Mouse (Mus musculus): Measurements from ENCODE around the gene Ppp1r35.
A peak's percentile ranks its signal among the peaks of the same experiment; 100 is the strongest.

Ppp1r35 gene

DNA sequence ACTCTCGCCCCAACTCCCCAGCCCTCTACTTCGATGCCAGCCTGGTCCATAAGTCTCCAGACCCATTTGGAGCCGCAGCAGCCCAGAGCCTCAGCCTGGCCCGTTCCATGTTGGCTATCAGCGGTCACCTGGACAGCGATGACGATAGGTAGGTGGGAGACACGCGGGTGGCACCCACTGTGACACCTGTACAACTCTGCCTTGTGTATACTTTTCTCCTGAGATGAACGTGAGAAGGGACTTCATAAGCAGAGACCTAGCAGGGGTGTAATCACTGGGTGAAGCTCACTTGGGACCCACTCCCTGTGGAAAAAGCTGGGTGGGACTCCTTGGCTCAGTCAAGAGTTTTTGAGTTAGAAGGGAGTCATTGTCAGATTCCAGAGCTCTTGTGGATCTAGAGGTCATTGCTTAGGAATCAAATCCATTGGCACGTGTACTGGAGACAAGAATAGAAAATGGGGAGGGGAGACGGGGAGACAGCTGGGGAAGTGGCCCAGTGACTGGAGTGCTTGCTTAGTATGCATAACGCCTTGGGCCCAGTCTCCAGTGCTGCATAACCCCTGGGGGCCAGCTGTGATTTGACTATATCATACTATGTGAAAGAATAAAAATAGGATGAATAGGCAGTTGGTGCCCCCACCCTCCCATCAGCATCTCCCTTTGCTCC, 27.3 kb upstream of the Ppp1r35 start:
- no peak for DNase-seq (ENCODE audit: low spot score in 2 of 2)

DNA sequence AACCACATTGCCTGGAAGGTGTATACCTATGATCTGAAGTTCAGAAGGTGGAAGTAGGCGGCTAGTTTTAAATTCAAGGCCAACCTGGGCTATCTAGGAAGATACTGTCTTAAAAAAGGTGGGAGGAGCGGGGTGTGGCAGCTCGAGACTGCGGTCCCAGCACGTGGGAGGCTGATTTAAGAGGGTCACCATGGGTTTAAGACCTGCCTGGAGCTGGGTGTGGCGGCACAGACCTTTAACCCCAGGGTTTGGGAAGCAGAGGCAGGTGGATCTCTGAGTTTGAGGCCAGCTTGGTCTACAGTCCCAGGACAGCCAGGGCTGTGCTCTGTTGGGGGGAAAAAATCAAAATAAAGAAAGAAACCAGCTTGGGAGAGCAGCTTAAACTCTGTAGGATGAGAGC, 26.7 kb upstream of the Ppp1r35 start:
- DNase-seq (ENCODE audit: low spot score in 2 of 2), result no peak

DNA sequence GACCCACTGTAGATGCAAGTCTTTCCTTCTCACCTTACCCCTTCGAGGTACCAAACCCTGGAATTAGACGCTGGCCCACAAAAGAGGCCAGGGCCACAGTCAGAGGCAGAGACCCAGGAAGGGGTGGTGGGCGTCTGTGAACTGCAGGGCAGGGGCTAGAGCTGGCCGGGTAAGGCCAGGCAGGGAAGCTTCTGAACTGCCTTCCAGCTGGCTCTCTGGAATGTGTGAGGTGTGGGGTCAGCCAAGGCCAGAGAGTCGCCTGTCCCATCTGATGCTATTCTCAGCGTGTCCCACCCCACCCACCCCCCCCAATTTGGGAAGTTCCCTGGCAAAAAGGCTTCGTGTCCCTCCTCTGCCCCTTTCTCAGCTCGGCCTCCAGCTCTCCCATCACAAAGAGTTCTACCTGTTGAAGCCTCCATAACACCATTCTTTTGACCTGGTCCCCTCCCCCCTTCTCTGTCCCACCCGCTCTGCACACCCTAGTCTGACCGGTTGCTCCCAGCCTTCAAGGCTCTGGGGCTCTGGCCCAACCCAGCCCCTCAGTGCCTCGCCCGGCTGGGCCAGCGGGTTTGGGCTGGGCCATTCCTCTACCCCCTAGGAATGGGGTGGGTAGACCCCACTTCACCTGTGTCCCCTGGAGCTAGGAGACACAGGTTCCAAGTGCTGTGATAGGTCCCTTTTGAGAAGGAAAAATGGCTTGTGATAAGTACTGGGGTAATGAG, 25.4 kb upstream of the Ppp1r35 start:
- no peak for DNase-seq (ENCODE audit: low spot score in 2 of 2)

DNA sequence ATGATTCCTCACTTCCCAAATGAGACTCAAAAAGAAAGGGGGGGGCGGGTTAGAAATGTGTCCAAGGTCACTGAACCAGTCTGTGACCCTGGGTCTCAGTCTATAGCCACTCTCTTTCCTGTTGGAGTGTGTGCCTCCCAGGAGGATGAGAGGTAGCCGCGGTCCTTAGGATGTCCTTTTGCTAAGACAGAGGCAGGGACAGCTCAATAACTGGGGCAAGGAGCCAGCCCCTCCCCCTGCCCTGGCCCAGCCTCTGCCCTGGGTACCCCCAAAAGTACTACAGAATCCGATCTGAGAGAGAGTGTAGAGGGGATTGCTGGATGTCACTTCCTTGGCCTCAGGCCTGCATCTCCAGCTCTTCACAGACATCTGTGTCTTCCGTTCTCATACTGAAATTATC, 23.2 kb upstream of the Ppp1r35 start:
- no peak for DNase-seq (ENCODE audit: low spot score in 2 of 2)

DNA sequence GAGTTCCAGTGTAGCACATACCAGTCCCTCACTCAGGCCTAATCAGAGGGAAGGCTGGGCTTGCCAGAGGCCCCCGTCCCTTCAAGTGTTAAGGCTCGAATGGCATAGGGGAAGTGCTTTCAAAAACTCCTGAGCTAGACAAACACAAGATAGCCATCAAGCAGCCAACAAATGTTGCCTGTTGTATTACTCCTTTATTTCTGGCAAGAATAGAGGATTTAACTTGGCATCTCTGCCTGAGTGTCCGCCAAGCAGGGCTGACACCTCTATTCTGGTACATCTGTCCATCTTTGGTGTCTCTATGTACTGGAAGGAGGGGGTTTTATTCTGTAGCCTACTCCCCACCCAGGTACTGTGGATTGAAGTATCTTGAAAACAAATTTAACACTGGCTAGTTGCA, 22.5 kb upstream of the Ppp1r35 start:
- DNase-seq (ENCODE audit: low spot score in 2 of 2), result no peak

DNA sequence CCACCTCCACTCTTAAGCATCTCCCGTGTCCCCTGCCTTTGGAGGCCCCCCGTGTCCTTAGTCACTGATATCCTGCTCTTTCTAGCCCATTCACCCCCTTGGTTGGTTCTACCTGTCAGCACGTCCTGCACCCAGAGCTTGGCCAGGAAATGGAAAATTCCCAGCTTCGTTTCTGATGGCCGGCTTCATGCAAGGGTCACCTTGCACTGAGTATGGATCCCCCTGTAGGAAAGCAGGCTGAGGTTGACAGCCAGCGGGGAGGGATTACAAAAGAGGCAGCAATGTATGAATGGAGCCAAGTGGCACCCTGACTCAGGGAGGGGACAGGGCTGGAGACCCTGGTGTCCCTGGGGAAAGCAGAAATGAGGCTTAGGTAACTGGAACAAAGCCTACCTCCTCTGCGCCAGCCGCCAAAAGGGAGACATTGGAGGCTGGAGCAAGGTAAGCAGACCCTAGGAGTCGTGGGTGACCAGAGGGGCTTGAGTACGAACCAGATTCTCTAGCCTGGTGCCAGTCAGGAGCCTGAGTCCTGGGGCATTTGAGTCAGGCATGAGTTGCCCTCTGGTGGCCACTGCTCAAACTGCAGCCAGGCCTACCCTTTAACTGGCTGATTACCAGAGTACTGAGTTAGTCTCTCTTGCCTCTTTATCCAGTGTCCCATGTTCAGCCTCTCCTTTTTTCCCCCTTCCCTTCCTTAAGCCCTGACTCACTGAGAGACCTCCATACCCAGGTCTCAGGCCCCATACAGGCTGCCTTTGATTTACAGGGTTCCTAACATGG, 21.6 kb upstream of the Ppp1r35 start:
- peak; percentile 60 to 81 for DNase-seq (ENCODE audit: low spot score in 2 of 2)

DNA sequence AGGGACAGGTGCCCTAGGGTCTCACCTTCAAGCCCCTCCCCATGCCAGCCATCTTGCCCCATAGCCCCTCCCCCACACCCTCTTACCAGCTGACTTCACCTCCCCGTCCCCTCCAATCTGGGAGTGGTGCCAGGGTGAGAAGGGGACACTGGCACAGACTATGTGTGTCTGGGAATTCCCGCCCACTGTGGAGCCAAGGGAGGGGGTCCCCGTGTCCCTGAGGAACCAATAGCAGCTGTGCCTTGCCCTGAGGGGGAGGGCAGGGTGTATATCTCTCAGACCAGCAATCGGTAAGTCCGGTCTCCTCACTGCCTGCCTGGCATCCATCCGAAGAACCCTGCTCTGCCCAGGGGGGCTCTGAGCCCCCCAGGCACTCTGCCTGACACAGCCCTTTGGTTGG, 20.8 kb upstream of the Ppp1r35 start:
- no peak for DNase-seq (ENCODE audit: low spot score in 2 of 2)

DNA sequence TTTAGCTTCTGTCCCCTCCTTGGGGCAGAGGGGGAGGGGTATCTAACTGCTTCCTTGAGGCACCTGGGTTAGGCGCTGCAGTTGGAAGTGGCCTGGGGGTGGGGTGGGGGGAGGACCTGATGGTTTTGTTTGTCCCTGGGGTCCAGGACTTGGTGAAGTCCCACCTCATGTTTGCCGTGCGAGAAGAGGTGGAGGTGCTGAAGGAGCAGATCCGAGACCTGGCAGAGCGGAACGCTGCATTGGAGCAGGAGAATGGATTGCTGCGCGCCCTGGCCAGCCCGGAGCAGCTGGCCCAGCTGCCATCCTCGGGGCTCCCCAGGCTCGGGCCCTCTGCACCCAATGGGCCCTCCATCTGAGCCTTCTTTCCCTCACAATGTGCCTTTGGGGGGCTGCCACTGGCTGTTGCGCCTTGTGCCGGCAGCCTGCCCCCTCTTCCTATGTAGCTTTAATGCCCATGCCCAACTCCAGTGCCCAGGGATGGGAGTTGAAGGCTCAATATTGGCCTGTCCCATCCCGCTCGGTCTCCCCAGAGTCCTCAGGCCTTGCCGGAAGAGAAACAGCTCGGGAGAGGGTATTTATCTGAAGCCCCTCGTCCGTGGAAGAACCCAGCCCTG, 19.6 kb upstream of the Ppp1r35 start:
- no peak for DNase-seq (ENCODE audit: low spot score in 2 of 2)

DNA sequence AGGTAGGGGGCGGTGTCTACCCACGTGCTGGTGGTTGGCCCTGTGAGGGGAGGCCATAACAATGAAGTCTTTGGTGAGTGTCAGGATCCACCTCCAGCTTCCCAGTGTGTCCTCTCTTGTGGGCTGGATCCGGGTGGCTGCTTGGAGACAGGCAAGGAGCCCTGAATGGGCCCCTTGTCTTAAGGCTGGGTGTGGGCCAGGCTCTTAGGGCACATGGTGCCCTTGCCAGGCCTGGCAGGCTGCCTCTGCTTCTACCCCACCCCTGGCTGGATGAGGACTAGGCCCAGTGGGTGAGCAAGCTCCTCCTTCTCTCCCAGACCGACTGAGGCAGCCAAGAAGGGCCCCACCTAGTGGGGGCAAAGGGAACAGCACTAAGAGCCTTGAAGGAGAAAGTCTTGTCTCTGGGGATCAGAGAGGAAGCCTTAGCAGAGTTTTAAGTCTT, 18.7 kb upstream of the Ppp1r35 start:
- peak; percentile 62 to 71 for DNase-seq (ENCODE audit: low spot score in 2 of 2)

DNA sequence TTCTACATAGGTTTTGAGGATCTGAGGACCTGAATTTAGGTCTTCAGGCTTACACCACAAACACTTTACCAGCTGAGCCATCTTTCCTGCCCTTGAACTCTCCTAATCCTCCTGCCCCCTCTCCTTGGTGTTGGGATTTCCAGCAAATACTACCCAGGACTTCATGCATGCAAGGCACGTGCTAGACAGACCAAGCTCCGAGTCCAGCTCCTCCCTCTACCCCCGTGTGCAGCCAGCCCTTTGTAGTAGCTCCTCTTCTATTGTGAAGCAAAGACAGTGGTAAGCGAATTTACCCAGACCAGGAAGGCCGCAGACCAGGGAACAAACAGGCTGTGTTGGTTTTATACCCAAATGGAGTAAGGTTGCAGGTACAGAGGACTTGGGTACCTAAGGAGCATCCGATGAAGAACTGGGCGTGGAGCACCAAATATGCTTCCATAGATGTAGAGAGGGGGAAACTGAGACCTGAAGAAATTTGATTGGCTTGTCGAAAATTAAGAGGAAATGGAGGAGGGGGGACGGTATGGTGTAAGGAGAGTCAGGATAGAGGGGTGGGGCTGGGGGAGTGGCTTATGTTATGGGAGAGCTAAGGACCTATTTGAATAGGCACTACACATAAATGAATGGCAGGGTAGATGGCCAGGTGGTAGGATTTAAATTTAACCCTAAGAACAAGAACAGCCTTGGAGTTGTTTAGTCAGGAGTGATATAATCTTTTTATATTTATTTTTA, 13.9 kb upstream of the Ppp1r35 start:
- DNase-seq (ENCODE audit: low spot score in 2 of 2), result no peak

DNA sequence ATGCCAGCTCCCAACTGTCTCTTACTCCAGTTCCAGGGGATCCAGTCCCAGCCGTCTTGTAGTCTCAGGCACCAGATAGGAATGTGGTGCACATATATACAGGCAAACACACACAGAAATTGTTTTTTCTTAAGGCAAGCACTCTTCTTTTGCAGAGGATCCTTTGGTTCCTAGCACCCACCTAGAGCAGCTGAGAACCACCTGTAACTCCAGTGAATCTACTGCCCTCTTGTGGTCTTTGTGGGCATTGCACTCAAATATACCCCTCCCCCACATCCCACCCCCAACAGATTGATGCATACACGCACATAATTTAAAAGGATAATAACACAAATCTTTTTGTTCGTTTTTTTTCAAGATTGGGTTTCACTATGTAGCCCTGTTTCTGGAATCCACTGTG, 12.4 kb upstream of the Ppp1r35 start:
- no peak for DNase-seq (ENCODE audit: low spot score in 2 of 2)

DNA sequence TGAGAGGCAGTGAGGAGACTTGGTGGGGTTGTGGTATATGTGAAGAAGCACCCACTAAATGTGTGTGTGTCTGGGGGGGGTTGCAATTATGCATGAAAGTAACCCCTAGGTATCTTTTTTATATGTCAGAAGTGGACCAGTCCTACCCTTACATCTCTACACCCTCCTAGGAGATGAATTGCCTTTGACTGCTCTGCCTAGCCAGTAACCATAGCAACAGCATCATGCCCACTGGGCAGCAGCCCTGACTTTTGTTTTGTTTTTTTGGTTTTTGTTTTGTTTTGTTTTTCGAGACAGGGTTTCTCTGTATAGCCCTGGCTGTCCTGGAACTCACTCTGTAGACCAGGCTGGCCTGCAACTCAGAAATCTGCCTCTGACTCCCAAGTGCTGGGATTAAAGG, 10.2 kb upstream of the Ppp1r35 start:
- no peak for DNase-seq (ENCODE audit: low spot score in 2 of 2)

DNA sequence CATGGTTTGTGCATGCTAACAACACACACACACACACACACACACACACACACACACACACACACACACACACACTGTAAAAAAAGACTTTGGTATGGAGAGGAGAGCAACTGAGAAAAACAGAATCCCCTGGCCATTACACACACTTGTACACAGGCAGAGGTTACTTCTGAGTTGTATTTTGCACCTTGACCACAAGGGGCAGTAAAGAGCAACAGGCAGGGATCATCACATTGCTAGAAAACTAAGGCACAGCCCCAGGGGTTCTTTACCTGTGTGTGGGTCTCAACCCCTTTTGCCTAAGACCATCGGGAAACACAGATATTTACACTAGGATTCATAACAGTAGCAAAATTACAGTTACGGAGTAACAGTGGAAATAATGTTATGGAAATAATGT, 7.9 kb upstream of the Ppp1r35 start:
- DNase-seq (ENCODE audit: low spot score in 2 of 2), result no peak

DNA sequence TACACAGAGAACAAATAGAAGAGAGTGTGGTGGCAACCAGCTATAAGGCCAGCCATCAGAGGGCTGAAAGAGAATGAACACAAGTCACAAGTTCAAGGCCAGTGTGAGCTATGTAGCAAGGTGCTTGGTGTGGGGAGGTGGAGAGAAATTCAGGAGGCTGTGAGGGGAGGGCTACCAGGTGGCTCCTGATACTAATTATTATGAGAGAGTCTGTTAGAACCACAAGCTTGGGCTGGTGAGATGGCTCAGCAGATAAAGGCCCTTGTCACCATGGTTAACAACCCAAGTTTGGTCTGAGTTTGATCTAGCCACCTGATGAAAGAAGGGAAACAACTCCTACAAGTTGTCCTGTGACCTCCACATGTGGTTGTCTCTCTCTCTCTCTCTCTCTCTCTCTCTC, 5.9 kb upstream of the Ppp1r35 start:
- no peak for DNase-seq (ENCODE audit: low spot score in 2 of 2)

DNA sequence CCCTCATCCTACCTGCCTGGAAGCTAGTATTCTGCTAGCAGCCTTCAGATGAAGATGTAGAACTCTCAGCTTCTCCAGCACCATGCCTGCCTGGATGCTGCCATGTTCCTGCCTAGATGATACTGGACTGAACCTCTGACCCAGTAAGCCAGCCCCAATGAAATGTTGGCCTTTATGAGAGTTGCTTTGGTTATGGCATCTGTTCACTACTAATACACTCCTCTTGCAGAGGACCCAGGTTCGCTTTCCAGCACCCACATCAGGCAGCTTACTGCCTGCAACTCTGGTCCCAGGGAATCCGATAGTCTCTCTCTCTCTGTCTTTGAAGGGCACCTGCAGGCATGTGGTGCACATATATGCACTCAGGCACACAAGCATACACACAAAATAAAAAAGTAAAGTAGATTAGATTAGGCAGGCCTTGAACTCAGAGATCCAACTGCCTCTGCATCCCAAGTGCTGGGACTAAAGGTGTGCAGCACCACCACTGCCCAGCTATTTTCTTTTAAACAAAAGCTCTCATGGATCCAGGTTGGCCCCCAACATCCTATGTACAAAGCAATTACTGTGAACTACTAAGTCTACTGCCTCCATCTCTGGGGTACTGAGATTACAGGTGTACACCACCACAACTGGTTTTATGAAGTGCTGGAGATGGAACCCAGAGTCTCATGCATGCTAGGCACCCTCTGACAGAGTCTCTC, 2.9 kb upstream of the Ppp1r35 start:
- DNase-seq (ENCODE audit: low spot score in 2 of 2), result no peak

DNA sequence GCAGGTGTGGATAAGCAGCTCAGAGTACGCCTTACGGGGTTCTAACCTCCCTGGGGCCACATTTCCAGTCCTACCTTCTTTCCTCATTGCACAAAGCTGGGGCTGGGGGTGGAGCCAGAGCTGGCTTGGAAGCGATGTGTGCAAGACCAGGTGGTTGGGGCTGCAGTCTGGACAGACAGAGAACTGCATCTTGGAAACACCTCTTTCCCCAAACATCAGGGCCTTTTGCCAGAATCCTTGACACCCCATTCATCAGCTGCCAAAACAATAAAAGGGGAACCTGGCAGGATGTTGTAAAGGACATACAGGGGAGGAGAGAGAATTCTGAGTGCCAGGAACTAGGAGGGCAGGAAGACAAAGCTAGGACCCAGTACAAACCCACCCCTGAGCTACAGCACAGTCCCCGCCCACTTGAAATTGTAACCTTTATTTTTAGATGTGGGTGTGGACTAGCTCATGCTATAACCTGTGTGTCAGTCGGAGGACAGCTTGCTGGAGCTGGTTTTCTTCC, 2.2 kb upstream of the Ppp1r35 start:
- DNase-seq (ENCODE audit: low spot score in 2 of 2), result no peak

DNA sequence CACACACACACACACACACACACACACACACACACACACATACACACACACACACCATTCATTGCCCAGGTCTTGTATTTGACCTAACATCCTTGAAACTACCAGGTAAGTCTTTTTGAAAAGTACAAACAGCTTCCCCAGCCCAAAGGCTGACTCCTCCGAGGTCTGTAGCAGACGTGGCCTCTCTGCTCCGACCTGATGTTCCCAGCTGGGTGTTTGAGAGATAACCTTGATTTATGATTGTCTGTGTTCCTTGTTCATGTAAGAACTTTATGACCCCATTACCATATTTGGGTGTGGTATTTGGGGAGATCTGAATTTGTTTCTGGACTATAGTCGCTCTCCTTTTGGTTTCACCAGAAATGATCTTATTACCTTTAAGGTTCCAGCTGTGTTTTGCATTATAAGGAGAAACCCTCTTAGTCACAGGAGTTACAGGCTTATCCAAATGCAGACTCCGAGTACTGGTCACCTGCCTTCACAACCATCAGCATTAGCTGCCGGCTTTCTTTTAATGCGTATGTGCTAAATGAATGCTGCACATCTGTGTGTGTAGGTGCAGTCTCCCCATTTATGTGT, 1.3 kb upstream of the Ppp1r35 start:
- no peak for DNase-seq (ENCODE audit: low spot score in 2 of 2)

DNA sequence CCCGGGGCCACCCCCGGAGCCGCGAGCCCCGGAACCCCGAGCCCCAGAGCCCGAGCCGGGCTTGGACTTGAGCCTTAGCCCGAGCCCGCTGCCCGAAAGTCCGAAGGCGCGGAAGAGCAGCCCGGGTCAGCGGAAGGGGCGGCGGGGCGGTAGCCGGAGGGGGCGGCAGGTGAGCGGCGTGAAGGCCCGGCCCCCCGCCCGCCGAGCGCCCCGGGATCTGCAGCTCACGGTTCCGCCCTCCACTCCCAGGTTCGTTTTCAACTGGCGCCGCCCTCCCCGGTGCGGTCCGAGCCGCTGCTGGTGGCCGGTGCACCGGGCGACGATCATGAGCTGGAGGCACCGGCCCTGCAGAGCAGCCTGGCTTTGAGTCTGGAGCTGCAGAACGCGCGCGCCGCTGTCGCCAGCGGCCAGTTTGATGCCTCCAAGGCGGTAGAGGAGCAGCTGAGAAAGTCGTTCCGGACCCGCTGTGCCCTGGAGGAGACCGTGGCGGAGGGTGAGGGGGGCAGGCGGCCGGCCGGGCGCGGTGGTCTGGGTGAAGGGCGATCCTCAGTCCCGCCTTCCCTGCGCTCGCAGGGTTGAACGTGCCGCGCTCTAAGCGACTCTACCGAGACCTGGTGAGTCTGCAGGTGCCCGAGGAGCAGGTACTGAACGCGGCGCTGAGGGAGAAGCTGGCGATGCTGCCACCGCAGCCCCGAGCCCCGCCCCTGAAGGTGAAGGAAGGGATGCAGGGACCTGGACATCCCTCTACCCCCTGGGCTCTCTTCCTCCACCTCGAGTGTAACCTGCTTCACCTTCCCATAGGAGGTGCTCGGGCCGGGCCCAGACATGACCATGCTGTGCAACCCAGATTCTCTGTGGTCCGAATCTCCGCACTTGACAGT, 644 bp downstream of the Ppp1r35 start:
- no peak for DNase-seq (ENCODE audit: low spot score in 2 of 2)

DNA sequence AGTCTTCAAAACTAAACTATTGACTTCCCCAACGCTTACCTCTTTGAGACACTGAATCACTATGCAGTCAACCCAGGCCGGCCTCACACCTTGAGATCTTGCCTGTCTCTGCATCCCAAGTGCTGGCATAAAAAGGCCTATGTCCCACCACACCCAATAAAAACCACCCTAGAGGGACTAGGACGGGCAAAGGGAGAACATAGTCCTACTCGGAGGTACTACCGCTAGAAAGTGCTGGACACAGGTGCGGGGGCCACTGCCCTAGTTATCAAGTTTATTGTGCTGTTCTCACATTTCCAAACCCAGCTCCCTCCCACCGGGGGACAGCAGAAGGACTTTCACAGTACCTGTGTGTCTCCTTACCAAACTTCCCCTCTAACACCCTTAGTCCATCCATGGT, 3.0 kb downstream of the Ppp1r35 start:
- DNase-seq (ENCODE audit: low spot score in 2 of 2), result no peak

Data from urinary bladder, adult 18-20 months (tissue).